1 mouse cellular context compared by ENCODE assay signal in genomic region chr2:44926683-44927481, GRCm38 (mm10).
TF ChIP-seq lines count a peak whose summit lies in the region.

No protein-coding gene starts in this region.

TF ChIP-seq in CH12.LX, 34 proteins besides CTCF, POLR2A, EP300 and RAD21 (continued from another document):
- TF ChIP-seq MEF2A (IDR thresholded peaks at IDR 0.05; ENCODE audit: borderline replicate concordance, low read depth, low read length) (peak; percentile 67), MAX (IDR thresholded peaks at IDR 0.05; ENCODE audit: low read length) (peak; percentile 75), MAZ (IDR thresholded peaks at IDR 0.05; ENCODE audit: low read depth, low read length) (peak; percentile 84; the same call in 1 of the 2 replicates), ELF1 (IDR thresholded peaks at IDR 0.05; ENCODE audit: low read depth, low read length) (no peak), ZMIZ1 (IDR thresholded peaks at IDR 0.05; ENCODE audit: low read depth, low read length) (peak; percentile 80), RCOR1 (conservative IDR thresholded peaks at IDR 0.05; ENCODE audit: low read depth, low read length) (peak; percentile 68; the same call in 1 of the 2 replicates), MAFK (IDR thresholded peaks at IDR 0.05; ENCODE audit: insufficient replicate concordance, low read length) (no peak; the same call in 1 of the 2 replicates), HCFC1 (IDR thresholded peaks at IDR 0.05; ENCODE audit: low read depth, low read length) (peak; percentile 15; the same call in 1 of the 2 replicates), PAX5 (IDR thresholded peaks at IDR 0.05; ENCODE audit: low read length) (no peak), ZKSCAN1 (IDR thresholded peaks at IDR 0.05; ENCODE audit: borderline replicate concordance, low read depth, low read length) (no peak), SMC3 (IDR thresholded peaks at IDR 0.05; ENCODE audit: low read depth, low read length) (no peak; the same call in 1 of the 2 replicates), JUN (IDR thresholded peaks at IDR 0.05; ENCODE audit: insufficient read depth, low read depth, low read length) (no peak), MXI1 (IDR thresholded peaks at IDR 0.05; ENCODE audit: low read depth, low read length) (peak; percentile 90), CHD2 (IDR thresholded peaks at IDR 0.05; ENCODE audit: low read length) (peak; percentile 36; the same call in 1 of the 2 replicates), ETS1 (conservative IDR thresholded peaks at IDR 0.05; ENCODE audit: low read depth, low read length) (peak; percentile 33; the same call in 1 of the 2 replicates), BHLHE40 (IDR thresholded peaks at IDR 0.05; ENCODE audit: low read depth, low read length) (peak; percentile 41; the same call in 1 of the 2 replicates), IRF4 (IDR thresholded peaks at IDR 0.05; ENCODE audit: low read depth, low read length) (peak; percentile 35; the same call in 1 of the 2 replicates), UBTF (IDR thresholded peaks at IDR 0.05; ENCODE audit: low read depth, low read length) (peak; percentile 26; the same call in 1 of the 2 replicates)
